Mouse (Mus musculus): ENCODE measurements at regions not wholly inside any gene's neighbourhood (a gene's known extent, or its start where the extent isn't known, plus 50 kb on each side); places are given as distances from the start of the nearest gene placed in this dataset.

GRCm38 (mm10) chr3:129450671-129451070 is 81.5 kb upstream of the Elovl6 start:
- TF ChIP-seq EP300 (IDR thresholded peaks at IDR 0.05; ENCODE audit: low read length) (no peak), NRF1 (IDR thresholded peaks at IDR 0.05; ENCODE audit: low read depth, low read length) (no peak), CTCF (conservative IDR thresholded peaks at IDR 0.05 in 1 of 2, IDR thresholded peaks at IDR 0.05 in 1 of 2; ENCODE audit: low read depth in 2 of 2, low read length in 2 of 2) (no peak), CHD2 (IDR thresholded peaks at IDR 0.05; ENCODE audit: low read length) (no peak), JUND (conservative IDR thresholded peaks at IDR 0.05; ENCODE audit: low read depth, low read length) (no peak), ELF1 (IDR thresholded peaks at IDR 0.05; ENCODE audit: low read depth, low read length) (no peak), MEF2A (IDR thresholded peaks at IDR 0.05; ENCODE audit: borderline replicate concordance, low read depth, low read length) (no peak), MAX (IDR thresholded peaks at IDR 0.05; ENCODE audit: low read length) (no peak), TBP (conservative IDR thresholded peaks at IDR 0.05; ENCODE audit: low read depth, low read length) (no peak), JUN (IDR thresholded peaks at IDR 0.05; ENCODE audit: insufficient read depth, low read depth, low read length) (no peak), PAX5 (IDR thresholded peaks at IDR 0.05; ENCODE audit: low read length) (no peak), E2F4 (IDR thresholded peaks at IDR 0.05; ENCODE audit: insufficient replicate concordance, low read depth, low read length) (no peak), RCOR1 (conservative IDR thresholded peaks at IDR 0.05; ENCODE audit: low read depth, low read length) (no peak), NELFE (IDR thresholded peaks at IDR 0.05; ENCODE audit: low read depth, low read length) (no peak)

Data from CH12.LX (cell line).